Mouse (Mus musculus): ENCODE results near the gene Lcn2. TPM values are rescaled to one million over a fixed set of nuclear protein-coding genes. Genes with fewer than 3 reads are reported as not detected.

Gene Lcn2
- total and polyA plus RNA-seq, 2 experiments from 2014 or later, result 1.1 to 2.0 TPM

GRCm38 (mm10) chr2:32380001-32380500 is 8.0 kb downstream of the Lcn2 start:
- DNase-seq (ENCODE audit: low spot score), result no peak

GRCm38 (mm10) chr2:32376963-32377362 is 11.1 kb downstream of the Lcn2 start:
- Histone ChIP-seq H3K27me3 (ENCODE audit: control insufficient read depth, insufficient read depth, low read length) (no peaks in the 10 kb centered on the region), H3K4me1 (ENCODE audit: control insufficient read depth, insufficient read depth) (peaks cover 4% of the 10 kb centered on the region; the same call in 1 of the 2 replicates), H3K4me3 (ENCODE audit: low read depth, low read length) (no peak overlapping the region), H3K36me3 (replicated peaks; ENCODE audit: control insufficient read depth, insufficient read depth, low read length) (peaks cover 68% of the 10 kb centered on the region), H3K27ac (ENCODE audit: low read depth) (no peak overlapping the region), H3K9me3 (replicated peaks; ENCODE audit: control insufficient read depth, low read length) (no peaks in the 10 kb centered on the region), H3K4me2 (ENCODE audit: low read depth, low read length) (no peak overlapping the region), H3K9ac (replicated peaks; ENCODE audit: low read depth, low read length) (no peak overlapping the region)
- no peak for DNase-seq (ENCODE audit: low spot score)
- ATAC-seq (ENCODE audit: insufficient read depth, low read depth), result no peak
- TF ChIP-seq CTCF (IDR thresholded peaks at IDR 0.05; ENCODE audit: low read depth) (no peak), EP300 (IDR thresholded peaks at IDR 0.05; ENCODE audit: low read depth) (no peak)
- 97% methylated on average over 10 of the region's 10 CpGs for WGBS

More at GRCm38 (mm10) chr2:32380001-32380500, 8.0 kb downstream of the Lcn2 start:
- H3K27ac ChIP-seq (ENCODE audit: low read depth), result no peak overlapping the region
- peaks cover 4% of the 10 kb centered on the region; the same call in 1 of the 2 replicates for H3K27me3 ChIP-seq (ENCODE audit: control insufficient read depth, insufficient read depth, low read length)
- WGBS, result 73% methylated on average over 7 of the region's 7 CpGs
- no peak for ATAC-seq (ENCODE audit: insufficient read depth, low read depth)
- H3K36me3 ChIP-seq (replicated peaks; ENCODE audit: control insufficient read depth, insufficient read depth, low read length), result peaks cover 45% of the 10 kb centered on the region
- TF ChIP-seq EP300 (IDR thresholded peaks at IDR 0.05; ENCODE audit: low read depth) (no peak), CTCF (IDR thresholded peaks at IDR 0.05; ENCODE audit: low read depth) (no peak)
- no peak overlapping the region for H3K9ac ChIP-seq (replicated peaks; ENCODE audit: low read depth, low read length)
- H3K4me2 ChIP-seq (ENCODE audit: low read depth, low read length), result no peak overlapping the region
- H3K4me3 ChIP-seq (ENCODE audit: low read depth, low read length), result no peak overlapping the region
- H3K9me3 ChIP-seq (replicated peaks; ENCODE audit: control insufficient read depth, low read length), result no peaks in the 10 kb centered on the region
- H3K4me1 ChIP-seq (ENCODE audit: control insufficient read depth, insufficient read depth), result peaks cover 4% of the 10 kb centered on the region; the same call in 1 of the 2 replicates

- no peaks in the 10 kb centered on the region for H3K9me3 ChIP-seq (replicated peaks; ENCODE audit: control insufficient read depth, low read length)
- DNase-seq (ENCODE audit: low spot score) (no peak), ATAC-seq (ENCODE audit: insufficient read depth, low read depth) (0 out of 2 replicates have a peak, but pooled peaks have one; percentile 14)
- H3K4me2 ChIP-seq (ENCODE audit: low read depth, low read length), result no peak overlapping the region
- H3K36me3 ChIP-seq (replicated peaks; ENCODE audit: control insufficient read depth, insufficient read depth, low read length), result peaks cover 82% of the 10 kb centered on the region
- no peak overlapping the region for H3K9ac ChIP-seq (replicated peaks; ENCODE audit: low read depth, low read length)
- WGBS, result 66% methylated on average over 13 of the region's 13 CpGs
- H3K4me1 ChIP-seq (ENCODE audit: control insufficient read depth, insufficient read depth), result no peaks in the 10 kb centered on the region
- H3K4me3 ChIP-seq (ENCODE audit: low read depth, low read length), result no peak overlapping the region
- H3K27me3 ChIP-seq (ENCODE audit: control insufficient read depth, insufficient read depth, low read length), result no peaks in the 10 kb centered on the region
- no peak overlapping the region for H3K27ac ChIP-seq (ENCODE audit: low read depth)
- TF ChIP-seq EP300 (IDR thresholded peaks at IDR 0.05; ENCODE audit: low read depth), result no peak
- TF ChIP-seq CTCF (IDR thresholded peaks at IDR 0.05; ENCODE audit: low read depth), result no peak
Observed at GRCm38 (mm10) chr2:32375317-32375940, 12.6 kb downstream of the Lcn2 start.

- WGBS, result 58% methylated on average over 10 of the region's 10 CpGs
- no peaks in the 10 kb centered on the region for H3K27me3 ChIP-seq (ENCODE audit: control insufficient read depth, insufficient read depth, low read length)
- no peaks in the 10 kb centered on the region for H3K9me3 ChIP-seq (replicated peaks; ENCODE audit: control insufficient read depth, low read length)
- H3K36me3 ChIP-seq (replicated peaks; ENCODE audit: control insufficient read depth, insufficient read depth, low read length), result peaks cover 88% of the 10 kb centered on the region
- H3K4me3 ChIP-seq (ENCODE audit: low read depth, low read length), result no peak overlapping the region
- no peak for TF ChIP-seq CTCF (IDR thresholded peaks at IDR 0.05; ENCODE audit: low read depth)
- no peak for TF ChIP-seq EP300 (IDR thresholded peaks at IDR 0.05; ENCODE audit: low read depth)
- DNase-seq (ENCODE audit: low spot score) (no peak), ATAC-seq (ENCODE audit: insufficient read depth, low read depth) (peak; percentile 34; the same call in 1 of the 2 replicates)
- no peak overlapping the region for H3K4me2 ChIP-seq (ENCODE audit: low read depth, low read length)
- no peak overlapping the region; the same call in 1 of the 2 replicates for H3K27ac ChIP-seq (ENCODE audit: low read depth)
- H3K4me1 ChIP-seq (ENCODE audit: control insufficient read depth, insufficient read depth), result no peaks in the 10 kb centered on the region
- H3K9ac ChIP-seq (replicated peaks; ENCODE audit: low read depth, low read length), result no peak overlapping the region
Observed at GRCm38 (mm10) chr2:32374191-32374590, 13.9 kb downstream of the Lcn2 start.

DNA sequence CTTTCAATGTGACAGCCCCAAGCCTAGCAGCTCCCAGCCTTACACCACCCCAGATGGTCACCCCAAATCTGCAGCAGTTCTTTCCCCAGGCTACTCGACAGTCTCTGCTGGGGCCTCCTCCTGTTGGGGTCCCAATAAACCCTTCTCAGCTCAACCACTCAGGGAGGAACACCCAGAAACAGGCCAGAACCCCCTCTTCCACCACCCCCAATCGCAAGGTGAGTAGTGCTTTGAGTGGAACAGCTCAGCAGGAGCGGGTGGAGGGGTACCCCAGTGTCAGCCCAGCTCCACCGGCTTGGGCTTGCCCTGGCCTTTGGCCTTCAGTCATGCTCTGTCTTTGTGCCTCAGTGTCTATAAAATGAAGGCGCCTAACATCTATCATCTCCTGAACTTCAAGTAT is 20.7 kb downstream of the Lcn2 start:
- Histone ChIP-seq H3K9me3 (replicated peaks; ENCODE audit: control insufficient read depth, low read length) (no peaks in the 10 kb centered on the region), H3K9ac (replicated peaks; ENCODE audit: low read depth, low read length) (no peak overlapping the region), H3K27ac (ENCODE audit: low read depth) (no peak overlapping the region), H3K4me2 (ENCODE audit: low read depth, low read length) (no peak overlapping the region), H3K4me3 (ENCODE audit: low read depth, low read length) (no peak overlapping the region), H3K4me1 (ENCODE audit: control insufficient read depth, insufficient read depth) (peaks cover 5% of the 10 kb centered on the region), H3K36me3 (replicated peaks; ENCODE audit: control insufficient read depth, insufficient read depth, low read length) (peaks cover 66% of the 10 kb centered on the region), H3K27me3 (ENCODE audit: control insufficient read depth, insufficient read depth, low read length) (no peaks in the 10 kb centered on the region)
- TF ChIP-seq CTCF (IDR thresholded peaks at IDR 0.05; ENCODE audit: low read depth) (no peak), EP300 (IDR thresholded peaks at IDR 0.05; ENCODE audit: low read depth) (no peak)
- WGBS, result 93% methylated on average over 5 of the region's 5 CpGs
- no peak for ATAC-seq (ENCODE audit: insufficient read depth, low read depth)
- no peak for DNase-seq (ENCODE audit: low spot score)
